Mouse (Mus musculus): ENCODE measurements around the gene Wdsub1.
"Not testable (repeated sequence)": the region's sequence is repeated elsewhere in the genome, so short reads cannot be mapped to it uniquely, and the experiment has no call there.

The Wdsub1 gene

DNA sequence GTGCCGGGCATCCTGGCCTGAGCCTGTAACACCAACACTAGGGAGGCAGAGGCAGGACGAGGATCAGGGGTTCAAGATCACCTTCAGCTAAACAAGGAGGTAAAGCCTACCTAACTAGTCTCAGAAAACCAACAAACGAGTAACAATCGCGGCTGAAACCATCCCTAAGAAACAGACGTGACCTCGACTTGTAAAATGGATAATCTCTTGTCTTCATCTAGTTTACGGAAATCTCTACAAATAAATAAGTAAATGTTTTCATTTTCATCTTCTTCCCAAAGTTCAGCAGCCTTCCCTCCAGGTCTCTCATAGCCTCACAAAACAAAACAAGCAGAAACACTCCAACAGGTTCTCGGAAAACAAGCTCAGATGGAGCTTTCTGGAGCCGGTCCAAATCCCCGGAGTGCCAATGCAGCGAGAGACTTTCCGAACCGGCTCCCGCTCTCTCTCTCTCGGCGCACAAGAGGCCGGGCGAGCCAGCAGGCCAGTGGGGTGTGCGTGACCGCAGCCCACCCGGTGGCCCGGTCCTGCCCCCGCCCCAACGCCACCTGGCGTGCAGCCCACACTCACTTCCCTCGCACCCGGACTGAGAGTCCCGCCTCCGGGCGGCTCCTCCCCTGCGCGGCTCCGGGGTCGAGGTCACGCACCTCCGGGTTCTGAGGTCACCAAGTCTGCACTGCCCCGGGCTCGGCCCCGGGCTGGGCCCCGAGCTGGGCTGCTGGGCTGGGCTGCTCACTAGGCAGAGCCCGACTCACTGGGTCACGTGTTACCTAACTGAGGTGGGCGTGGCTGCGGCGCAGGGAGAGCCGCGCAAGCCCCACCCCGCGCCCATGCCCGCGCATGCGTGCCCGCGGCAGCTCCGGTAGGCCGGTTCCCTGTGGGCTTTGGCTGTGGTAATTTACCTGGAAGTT is at the start of gene Wdsub1:
Wdsub1 (minus strand) TSS at position 761 of the 911 bp plus-strand sequence.
- peak; percentile 97 for DNase-seq

DNA sequence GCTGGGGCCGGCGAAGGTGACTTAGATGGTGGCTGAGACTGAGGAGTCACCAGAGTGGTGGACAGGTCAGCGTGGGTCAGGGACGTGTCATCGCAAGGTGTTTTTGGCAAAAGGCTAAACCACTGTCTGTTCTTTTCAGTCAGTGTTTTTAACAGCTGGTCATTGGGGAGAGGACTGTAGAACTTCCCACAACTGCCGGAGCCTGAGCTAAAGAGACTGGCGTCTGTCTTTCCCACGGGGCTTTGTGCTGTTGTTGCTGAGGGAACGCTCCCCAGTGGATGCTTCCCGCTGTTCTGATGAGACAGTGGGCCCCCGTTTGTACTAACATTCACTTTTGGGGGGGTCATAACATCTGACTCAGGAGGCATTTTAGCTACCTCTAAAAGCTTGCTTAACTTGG is 31.2 kb upstream of the Wdsub1 start:
- no peak for DNase-seq

DNA sequence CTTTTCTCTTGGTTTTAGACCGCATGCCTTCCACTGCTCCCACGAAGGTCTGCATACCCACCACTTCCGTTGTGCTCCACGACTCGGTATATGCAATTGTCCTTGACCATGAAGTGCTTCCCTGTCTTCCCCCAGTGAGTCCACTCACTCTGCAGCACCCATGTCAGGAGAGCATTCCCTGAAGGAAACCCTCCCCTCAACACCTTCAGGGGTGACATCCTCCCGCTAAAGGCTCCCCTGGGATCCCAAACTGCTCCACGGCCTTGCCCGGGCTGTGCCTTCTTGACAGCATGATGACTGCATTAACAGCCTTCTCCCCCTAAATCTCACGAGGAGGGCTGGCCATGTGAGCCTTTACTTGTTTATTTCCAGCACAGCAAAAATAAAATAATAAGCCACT is 25.7 kb upstream of the Wdsub1 start:
- no peak for DNase-seq

DNA sequence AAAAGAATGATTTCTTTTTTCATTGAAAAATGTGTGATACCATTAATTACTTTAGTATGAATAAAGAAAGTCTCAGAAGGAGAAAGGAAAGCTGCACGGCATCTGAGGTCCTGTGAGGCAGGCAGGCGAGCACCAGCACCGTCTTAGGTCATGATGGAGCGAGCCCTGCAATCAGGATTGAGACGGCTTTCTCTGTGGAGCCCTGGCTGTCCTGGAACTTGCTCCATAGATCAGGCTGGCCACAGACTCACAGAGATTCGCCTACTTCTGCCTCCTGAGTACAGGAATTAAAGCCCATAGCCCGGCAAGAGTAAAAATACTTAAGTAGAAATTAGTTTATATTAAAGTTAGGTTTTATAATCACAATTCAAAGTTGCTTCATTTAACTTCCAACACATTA is 21.6 kb upstream of the Wdsub1 start:
- no peak for DNase-seq

DNA sequence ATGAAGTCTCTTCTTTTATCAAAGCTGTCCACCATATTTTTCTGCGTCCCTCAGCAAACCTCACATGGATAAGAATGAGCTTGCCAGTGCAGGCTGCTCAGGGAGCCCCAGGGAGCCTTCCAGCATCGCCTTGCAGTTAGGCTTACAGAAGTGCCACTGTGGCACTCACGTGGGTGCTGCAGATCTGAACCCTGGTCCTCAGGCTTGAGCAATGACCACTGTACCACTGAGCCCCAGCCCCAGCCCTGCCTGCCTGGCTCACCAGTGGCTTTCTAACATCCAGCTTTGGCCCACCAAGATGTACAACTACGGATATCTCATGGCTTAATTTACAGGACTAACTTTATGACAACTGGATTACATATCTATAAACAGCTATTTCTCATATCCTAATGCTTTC is 16.3 kb upstream of the Wdsub1 start:
- no peak for DNase-seq

DNA sequence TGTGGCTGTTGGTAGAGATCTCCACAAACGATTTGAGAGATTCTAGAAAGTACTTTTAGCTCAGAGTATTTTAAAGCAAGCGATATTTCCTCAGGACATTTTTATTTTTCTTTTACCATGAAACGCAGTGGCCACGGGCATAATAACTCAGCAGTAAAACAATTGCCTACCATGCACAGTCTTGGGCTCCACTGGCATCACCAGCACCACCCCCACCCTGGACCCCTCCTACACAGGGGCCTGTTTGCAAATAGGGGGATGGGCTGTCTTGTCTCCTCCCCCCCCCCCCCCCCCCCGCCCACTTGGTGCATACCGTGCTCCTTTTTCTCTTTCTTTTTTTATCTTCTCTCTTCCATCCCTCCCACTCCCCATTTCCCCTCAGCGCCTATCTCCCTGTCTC is 15.7 kb upstream of the Wdsub1 start:
- no peak for DNase-seq

DNA sequence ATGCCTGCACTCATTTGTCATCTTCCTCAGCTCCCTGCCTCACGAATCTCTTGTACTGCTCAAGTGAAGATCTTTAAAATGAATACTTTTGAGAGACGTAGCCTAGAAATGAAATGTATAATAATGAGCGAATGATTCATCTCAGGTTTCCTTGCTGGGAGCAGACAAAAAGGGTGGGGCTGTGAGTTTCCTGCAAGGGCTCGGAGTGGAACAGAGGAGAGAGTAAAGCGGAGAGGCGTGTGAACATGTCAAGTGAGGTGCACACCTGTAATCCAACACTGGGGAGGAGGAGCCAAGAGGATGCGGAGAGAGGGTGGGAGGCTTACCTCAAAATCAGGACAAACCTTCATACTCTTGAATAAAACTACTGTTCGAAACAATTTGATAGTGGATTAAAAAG is 14.4 kb upstream of the Wdsub1 start:
- no peak for DNase-seq

DNA sequence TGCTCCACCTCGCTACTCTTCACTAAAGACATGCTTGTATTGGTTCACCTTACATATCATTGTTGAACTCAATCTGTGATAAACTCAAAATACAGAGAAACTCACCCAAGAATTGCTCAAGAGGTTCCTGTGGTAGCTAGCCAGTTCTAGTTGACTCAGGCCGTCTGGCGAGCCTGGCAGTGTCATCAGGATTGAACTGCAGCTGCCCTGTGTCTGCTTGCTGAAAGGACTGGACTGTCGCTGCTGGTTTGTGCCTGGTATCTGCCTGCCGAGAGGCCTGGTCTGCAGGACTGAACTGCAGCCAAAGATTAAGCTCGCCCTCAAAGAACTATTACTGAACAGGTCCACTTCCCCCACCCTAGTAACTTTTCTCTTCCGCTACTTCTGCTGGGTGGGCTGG is 14.0 kb upstream of the Wdsub1 start:
- no peak for DNase-seq

DNA sequence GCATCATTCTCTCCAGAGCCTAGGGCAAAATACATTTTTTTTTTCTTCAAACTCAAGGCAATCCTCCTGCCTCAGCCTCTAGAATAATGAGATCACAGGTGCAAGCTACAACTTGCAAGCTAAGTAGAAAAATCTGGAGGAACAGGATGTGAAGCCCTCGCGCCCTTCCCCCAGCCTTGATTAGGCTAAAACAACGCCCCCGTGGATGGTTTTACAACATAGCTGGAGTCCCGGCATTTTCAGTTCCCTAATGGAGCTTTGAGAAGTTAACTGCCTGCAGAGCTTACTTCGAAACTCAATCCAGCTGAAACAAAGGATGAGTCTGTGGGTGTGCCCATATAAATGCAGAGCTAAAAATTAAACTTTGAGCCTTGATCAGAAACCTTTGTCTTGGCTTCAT is 7.3 kb upstream of the Wdsub1 start:
- no peak for DNase-seq

DNA sequence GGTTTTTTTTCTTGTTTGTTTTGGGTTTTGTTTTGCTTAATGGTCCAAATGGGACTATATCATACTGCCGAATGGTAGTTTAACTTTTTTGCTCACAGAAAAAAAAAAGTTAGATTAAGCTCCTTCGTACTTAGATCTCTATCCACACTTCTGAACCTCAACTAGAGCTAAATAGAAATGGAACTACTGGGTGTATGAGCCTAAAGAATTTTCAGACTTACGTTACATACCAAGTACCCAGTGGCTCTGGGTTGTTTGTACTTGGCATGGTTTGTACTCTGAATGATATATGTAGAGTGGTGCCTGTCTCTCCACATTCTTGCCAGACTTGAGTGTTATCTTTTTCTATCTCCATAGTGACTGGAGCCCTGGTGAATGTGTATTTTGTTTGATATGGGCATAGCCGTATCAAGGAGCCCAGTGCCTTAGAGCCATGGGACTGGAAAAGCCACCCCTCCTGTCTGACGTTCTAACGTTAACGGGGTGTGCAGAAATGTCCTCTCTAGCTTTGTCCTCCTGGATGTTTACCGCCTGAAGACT is 421 bp upstream of the Wdsub1 start:
- no peak for DNase-seq

DNA sequence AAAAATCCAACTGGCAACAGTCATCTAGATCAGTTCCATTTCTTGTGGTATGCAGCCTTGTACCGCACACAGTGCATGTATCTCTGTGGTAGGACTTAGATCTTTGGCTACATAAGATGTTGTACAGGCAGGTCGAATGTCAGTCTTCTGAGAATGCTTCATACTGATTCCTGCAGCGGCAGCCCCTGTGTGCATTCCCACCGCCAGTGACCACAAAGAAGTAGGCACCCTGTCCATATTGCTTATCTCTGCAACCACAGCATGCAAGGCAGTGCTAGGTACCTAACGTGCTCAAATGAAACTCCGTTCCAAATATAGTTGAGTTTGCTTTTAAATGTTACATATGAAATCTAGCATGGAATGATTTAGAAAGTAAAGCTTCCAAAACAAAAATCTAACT is 987 bp downstream of the Wdsub1 start:
- DNase-seq: no peak

DNA sequence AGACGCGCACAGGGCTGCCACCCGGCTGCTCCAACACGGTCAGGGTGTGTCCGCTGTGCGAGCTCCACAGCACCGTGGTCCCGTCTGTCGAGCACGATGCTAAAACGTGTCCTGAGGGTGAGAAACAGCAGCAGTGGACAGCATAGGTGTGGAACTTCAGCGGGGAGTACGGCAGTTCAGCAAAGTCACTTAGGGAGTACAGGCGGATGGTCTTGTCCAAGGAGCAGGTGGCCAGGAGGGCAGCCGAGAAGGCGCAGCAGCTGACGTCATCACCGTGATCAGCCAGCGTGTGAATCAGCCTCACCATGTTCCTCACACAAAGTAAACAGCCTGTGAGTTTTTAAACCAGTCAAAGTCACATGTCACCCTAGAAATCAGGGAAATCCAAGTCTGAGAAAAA is 4.2 kb downstream of the Wdsub1 start:
- peak in 1 of 2 experiments; percentile 50 for DNase-seq

DNA sequence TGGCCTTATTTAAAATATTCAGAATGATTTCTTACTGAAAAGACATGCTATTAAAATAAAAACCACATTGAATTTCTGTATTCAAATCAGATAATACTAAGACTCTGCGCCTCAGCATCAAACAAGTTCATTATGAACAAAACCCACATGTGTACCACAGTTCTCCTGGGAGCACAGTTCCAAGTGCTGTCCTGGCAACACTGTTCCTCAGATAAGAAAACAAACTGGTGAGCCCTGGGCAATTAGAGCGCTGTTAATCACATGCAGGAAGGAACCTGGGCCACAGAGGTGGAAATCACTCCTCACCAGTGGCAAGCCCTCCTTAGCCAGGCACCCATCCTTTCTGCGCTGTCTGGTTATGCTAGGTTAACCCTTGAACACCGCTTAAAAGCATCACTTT is 5.1 kb downstream of the Wdsub1 start:
- DNase-seq: no peak

DNA sequence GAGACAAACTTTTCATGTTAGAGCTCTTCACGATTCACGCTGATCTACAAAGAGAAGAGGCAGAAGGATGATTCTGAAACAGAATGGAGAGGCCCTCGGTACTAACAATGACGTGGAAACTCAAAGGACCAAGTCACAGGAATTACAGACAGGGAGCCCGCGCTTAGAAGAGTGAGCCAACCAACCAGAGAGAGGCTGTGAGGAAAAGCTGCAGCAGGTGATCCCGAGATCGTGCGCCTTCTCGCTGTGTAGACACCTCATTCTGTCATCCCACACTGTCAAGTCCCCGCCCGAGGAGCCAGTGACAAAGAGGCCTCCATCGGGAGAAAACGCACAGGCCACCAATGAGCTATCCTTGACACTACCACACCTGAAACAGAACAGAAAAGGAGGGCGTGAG is 5.9 kb downstream of the Wdsub1 start:
- no peak for DNase-seq

DNA sequence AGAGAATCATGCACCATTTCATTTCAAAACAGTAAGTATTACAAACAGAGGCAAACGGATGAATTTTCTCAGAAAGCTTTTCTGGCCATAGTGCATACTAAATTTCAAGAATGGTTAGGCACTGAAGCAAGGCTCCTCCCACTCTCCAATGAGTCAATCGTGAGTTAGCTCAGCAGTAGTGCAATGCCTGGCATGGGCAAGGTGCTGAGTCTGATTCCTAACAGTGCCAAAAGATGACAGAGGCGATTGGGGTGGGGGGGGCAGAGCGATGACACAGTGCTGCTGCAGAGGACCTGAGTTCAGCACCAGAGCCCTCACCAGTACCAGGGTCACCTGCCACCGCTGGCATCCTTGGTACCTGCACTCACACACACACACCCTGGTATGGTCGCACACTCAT is 11.9 kb downstream of the Wdsub1 start:
- DNase-seq: no peak

DNA sequence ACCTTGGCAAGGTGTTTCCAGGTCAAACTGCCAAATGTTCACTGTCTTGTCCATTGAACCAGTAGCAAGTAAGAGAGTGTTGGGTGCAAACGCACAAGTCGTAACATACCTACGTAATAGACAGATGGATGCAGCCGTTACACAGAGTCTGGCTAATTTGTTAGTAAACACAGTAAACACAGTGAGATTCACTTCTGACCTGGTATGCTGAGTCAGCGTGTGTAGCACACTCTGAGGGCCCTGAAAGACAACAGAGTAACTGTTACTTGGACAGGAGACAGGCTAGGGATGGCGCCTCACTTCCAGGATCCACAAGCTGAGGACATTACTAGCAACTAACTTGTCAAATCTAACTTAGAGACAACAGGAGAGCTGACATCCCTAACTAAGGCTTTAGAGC is 19.8 kb downstream of the Wdsub1 start:
- DNase-seq: no peak

DNA sequence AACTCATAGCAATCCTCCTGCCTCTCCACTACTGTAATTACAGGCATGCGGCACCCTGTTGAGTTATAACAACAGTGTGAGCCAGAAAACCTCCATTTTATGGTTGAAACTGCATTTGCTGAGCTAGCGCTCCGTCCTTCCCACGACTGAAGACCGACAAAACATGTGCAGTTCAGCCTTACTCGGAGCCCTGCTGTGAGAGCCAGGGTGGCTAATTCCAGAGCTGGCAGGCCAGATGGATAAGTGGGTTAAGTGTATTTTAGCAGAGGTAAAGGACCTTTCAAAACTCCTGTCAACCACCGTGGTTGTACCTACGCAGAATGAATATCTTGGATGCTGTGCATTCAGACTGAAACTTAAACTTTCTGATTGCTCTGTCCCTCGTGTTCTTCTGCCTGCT is 28.0 kb downstream of the Wdsub1 start:
- no peak for DNase-seq

DNA sequence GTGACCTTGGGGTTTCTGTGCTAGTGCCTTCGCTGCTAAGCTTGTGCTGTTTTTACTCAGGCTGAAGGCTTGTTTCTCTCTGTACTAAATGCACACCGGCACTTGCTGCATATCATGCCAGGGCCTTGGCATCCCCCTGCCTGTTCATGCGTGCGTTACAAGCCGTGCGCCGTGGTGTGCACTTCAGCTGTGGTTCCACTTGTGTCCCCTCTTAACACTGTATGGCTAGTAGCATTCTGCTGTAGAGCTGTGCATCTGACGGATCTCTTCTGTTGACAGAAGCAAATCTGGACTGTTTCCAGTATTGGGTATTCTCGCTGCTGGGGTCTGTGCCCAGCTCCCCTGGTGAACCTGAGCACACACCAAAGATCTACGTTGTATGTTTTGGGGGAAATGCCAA is 28.8 kb downstream of the Wdsub1 start:
- no peak for DNase-seq

DNA sequence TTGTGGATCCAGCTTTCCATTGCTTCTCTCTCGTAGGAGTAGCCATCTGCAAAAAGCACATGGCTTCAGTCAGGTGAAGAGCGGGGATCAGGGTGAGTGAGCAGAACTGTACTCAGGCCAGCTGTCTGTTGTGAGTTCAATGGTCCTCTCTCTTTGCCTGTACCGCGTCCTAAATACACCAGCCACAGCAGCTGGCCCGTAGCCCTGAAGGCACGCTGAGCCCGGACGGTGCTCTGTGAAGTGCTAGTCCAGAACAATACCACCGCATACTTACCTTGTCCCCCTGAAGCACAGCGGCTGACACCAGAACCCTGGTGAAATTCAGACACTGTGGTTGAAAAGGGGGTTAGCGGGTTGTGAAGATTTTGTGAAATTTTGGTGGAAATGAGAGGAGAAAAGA is 29.5 kb downstream of the Wdsub1 start:
- DNase-seq: no peak

DNA sequence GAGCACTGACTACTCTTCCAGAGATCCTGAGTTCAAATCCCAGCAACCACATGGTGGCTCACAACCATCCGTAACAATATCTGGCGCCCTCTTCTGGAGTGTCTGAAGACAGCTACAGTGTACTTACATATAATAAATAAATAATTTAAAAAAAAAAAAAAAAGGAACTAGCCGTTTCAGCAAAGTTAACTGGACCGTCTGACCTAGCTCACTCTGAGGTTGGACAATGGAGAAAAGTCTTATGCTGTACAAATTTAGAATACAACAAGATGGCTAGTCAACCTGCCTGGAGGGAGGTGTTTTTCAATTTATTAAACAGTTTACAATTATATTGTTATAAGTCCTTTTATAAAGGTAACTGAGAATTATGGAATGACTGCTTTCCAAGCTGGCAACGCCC is 30.5 kb downstream of the Wdsub1 start:
- not testable (repeated sequence) for DNase-seq

DNA sequence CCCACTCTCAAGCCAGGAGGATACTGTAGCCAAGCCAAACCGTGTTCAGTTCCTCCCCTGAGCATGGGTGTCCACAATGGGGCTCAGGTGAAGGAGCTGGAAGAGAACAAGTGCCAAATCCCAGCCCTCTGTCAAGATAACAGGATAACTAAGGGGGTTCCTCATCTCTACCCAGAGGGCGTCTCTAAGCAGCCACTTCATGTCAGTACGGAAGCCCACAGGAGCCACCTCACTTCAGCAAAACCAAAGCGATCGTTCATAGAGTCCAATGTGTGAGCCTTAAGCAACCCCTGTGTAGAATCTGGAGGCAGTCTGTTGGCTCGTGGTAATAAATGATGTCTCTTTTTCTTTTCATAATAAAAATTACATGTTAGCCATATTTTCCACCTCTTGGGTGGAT is 38.5 kb downstream of the Wdsub1 start:
- DNase-seq: no peak

DNA sequence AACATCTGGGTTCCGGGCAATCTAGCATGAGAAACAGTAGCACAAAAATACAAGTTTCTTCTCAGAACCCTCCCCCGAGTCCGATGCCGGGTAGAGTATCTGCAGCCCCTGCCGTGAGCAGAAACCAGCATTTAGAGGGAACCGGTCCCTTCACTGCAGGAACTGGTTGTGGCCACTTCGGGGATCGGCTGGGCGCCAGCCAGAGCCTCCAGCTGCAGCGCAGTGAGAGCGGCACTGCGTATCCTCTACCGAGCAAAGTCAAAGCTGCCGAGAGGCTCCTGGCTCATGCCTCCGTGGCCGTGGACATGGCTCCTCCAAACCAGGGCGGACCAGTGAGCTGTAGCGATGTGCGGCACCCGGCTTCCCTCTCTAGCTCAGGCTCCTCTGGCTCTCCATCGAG is 39.2 kb downstream of the Wdsub1 start:
- peak; percentile 20 to 63 for DNase-seq

DNA sequence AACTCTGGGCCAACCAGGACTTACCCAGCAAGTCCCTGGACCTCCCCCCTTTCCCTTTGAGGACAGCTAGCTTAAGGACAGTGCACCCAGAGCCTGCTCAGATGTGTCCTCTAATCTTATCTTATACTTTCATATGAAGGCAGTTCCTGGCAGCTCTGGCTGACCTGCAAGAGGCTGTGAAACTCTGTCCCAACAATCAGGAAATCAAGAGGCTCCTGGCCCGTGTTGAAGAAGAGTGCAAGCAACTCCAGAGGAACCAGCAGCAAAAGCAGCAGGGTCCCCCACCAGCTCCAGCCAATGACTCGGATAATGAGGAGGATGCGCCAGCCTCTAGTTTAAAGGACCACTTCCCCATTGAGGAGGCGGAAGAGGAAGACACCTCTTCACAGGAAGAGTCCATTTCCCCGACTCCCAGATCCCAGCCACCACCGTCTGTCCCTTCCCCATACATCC is 39.8 kb downstream of the Wdsub1 start:
- DNase-seq: no peak

DNA sequence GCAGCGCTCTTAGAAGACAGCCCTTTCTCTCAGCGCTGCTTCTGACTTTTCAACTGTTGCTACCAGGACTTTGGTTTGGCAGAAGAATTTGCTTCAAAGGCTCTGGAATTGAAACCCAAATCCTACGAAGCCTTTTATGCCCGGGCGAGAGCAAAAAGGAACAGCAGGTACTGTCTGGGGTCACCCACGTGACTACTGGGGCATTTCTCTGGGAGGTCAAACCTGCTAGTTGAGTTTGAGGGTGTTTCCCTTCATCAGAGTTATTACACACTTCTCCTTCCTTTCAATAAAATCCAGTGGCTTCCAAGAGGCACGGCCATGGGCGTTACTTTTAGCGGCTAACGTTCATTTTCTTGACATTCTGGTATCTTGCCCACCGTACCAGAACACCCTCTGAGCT is 40.4 kb downstream of the Wdsub1 start:
- peak in 1 of 2 experiments; percentile 55 for DNase-seq
